Mouse (Mus musculus) cerebellum, adult 11 months (tissue): ENCODE measurements around the gene Gm20388.

Experiments
- DNase-seq: peaks from one replicate; pipeline ENCODE4 v3.0.0; 2022

The Gm20388 gene

DNA sequence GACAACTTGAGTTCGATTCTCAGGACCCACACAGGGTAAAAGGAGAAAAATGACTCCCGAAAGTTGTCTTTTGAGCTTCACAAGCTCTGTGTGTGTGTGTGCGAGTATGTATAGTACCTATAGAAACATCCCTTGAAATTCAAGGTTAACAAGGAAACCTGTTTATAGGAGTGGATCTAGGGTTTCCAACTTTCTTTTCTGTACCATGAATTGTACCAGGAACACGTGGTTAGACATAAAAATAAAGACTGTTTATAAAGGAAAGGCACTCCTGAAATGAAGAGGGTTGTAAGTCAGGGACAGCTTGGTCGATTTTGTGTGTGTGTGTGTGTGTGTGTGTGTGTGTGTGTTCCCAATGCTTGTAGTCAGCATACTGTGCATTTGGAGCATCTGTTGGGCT lies 1198.0 kb downstream of the Gm20388 start:
- DNase-seq: no peak

DNA sequence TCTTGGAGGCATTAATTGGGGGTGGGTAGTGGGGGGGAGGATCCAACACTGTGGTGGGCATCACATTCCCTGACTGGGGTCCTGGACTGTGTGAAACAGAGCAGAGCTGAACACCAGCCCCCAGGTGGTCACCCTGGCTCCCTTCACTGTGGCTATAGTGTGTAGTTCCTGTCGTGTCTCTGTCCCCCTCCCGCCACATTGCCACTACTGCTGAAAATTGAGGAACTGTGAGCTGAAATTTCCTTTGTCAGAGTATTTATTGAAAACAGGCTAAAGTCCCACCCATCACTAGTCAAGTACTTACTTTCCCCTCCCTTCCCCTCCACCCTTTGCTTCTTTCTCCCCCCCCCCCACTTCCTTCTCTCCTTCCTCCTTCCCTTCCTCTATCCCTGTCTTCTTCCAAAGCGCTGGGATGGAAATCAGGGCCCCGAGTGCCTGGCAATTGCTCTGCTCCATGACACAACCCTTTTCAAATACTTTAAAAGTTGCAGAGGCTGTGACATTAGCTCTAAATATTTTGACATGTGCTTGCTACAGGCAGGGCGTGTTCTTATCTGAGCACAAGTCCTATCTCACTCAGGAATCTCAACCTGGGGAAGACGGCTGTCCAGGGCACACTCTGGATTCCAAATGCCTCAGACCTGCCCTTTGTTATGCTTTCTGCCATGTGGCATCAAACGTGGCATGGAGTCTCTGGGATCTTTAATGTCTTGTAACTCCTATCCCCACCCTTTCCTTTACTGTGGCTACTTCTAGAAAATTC lies 1200.7 kb downstream of the Gm20388 start:
- no peak for DNase-seq

DNA sequence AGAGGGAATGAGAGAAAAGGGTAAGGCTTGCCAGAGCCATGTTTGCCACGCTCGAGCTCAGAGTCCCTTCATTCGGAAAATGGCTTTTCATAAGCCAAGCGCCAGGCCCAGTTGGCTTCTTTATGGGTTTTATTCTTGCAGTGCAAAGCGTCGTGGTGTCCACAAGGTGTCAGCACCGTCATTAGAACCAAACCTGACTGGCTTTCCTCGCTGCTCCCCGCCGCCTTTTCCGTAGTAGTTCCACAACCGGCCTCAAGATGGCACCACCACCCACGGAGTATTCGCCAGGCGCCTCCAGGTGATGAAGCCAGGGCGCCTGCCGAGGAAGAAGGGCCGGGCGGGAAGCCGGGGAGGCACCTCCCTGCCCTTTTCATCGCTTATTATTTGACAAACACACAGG lies 1202.6 kb downstream of the Gm20388 start:
- peak; percentile 96 for DNase-seq

DNA sequence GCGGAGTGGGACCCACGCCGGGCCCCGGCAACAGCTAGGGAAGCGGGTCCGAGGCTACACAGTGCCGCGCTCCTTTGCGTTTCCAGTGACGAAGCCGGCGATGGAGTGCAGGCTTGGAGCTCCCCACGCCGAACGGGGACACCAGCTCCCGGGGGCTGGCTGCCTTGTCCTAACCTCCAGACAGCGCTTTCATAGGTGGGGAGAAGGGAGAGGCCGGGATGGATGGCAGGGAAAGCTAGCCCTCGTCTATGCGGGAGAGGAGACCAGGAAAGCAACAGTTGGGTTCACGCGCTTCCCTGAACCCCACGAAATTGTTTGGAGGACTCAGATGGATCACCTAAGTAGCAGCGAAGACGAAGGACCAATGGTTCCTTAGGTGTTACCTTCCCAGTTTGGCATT lies 1204.5 kb downstream of the Gm20388 start:
- DNase-seq: no peak

DNA sequence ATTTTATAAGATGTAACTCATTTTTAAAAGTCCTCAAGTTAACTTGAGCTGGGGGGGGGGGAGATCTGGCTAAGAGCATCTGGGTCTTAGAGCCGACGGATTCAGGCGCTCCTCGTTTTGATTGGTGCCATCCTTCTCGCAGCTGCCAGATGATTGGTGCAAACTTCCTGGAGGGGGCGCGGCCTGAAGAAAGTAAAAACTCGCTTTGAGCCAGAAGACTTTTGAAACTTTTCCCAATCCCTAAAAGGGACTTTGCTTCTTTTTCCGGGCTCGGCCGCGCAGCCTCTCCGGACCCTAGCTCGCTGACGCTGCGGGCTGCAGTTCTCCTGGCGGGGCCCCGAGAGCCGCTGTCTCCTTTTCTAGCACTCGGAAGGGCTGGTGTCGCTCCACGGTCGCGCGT lies 1205.3 kb downstream of the Gm20388 start, which contains the start of gene Foxc2:
Foxc2 (plus strand) TSS at position 224 of the 400 bp plus-strand sequence.
- no peak for DNase-seq

DNA sequence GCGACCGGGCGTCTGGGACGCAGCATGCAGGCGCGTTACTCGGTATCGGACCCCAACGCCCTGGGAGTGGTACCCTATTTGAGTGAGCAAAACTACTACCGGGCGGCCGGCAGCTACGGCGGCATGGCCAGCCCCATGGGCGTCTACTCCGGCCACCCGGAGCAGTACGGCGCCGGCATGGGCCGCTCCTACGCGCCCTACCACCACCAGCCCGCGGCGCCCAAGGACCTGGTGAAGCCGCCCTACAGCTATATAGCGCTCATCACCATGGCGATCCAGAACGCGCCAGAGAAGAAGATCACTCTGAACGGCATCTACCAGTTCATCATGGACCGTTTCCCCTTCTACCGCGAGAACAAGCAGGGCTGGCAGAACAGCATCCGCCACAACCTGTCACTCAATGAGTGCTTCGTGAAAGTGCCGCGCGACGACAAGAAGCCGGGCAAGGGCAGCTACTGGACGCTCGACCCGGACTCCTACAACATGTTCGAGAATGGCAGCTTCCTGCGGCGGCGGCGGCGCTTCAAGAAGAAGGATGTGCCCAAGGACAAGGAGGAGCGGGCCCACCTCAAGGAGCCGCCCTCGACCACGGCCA lies 1206.0 kb downstream of the Gm20388 start:
- no peak for DNase-seq

DNA sequence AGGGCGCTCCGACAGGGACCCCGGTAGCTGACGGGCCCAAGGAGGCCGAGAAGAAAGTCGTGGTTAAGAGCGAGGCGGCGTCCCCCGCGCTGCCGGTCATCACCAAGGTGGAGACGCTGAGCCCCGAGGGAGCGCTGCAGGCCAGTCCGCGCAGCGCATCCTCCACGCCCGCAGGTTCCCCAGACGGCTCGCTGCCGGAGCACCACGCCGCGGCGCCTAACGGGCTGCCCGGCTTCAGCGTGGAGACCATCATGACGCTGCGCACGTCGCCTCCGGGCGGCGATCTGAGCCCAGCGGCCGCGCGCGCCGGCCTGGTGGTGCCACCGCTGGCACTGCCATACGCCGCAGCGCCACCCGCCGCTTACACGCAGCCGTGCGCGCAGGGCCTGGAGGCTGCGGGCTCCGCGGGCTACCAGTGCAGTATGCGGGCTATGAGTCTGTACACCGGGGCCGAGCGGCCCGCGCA lies 1206.6 kb downstream of the Gm20388 start:
- no peak for DNase-seq

DNA sequence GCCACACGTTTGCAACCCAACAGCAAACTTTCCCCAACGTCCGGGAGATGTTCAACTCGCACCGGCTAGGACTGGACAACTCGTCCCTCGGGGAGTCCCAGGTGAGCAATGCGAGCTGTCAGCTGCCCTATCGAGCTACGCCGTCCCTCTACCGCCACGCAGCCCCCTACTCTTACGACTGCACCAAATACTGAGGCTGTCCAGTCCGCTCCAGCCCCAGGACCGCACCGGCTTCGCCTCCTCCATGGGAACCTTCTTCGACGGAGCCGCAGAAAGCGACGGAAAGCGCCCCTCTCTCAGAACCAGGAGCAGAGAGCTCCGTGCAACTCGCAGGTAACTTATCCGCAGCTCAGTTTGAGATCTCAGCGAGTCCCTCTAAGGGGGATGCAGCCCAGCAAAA lies 1207.3 kb downstream of the Gm20388 start:
- DNase-seq: no peak

DNA sequence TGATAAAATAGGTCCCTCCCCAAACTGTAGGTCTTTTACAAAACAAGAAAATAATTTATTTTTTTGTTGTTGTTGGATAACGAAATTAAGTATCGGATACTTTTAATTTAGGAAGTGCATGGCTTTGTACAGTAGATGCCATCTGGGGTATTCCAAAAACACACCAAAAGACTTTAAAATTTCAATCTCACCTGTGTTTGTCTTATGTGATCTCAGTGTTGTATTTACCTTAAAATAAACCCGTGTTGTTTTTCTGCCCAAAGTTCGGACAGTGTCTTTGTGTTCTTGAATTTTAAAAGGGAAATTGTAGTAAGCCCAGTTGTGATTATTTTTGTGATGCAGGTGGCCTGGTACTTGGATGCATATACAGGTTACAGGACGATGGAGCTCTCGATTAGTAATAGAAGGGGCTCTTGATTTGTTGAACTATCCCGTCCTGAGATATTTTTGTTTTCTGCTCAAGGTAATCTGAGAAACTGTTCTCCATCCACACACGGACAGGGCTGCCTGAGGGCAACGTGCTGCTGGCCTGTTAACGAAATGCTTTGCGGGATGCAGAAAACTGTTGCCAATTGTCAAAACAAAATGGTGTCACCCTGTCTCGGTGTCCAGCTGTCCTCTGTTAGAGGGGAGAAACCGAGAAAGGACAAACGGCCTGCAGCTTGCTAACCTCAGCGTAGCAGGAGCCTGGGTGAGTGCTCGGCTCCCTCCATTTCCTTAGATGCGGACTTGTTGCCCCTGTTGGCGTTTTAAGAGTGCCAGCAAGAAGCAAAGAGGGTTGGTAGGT lies 1208.2 kb downstream of the Gm20388 start:
- DNase-seq: no peak

DNA sequence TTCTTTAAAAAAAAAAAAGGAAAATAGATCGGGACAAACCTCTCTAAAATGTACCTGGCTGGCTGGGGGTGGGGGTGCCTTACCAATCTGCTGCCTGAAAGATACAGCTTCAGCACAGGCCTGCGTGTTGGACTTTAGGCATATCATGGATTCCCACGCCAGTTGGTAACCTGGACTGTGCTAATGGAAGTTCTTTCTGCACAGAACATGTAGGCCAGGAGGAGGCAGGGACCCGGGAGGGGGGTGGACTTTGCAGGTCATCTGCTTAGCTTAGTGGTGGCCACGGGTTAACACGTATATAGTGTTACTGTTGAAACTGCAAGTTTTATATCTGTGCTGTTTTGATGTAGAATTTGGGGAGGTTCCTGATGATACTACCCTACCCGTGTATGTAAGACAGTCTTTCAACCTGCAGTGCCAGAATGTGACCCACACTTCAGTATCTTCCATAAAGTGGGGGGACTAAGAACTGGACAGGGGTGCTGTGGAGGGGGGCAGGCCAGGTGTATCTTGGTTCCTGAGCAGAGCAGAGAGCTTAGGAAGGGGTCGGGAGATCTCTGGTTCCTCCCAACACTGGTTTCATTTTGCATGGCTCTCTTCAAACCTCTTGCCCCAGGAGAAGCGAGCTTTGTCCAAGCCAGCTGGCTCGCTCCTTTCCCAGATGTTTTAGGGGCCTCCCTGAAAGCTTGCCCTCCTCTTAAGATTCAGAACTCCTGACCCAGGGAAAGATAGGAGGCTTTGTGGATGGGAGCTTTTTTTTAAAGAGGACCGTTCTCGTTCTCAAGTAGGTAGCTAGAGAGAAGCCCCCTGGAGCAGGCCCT lies 1209.2 kb downstream of the Gm20388 start:
- no peak for DNase-seq

DNA sequence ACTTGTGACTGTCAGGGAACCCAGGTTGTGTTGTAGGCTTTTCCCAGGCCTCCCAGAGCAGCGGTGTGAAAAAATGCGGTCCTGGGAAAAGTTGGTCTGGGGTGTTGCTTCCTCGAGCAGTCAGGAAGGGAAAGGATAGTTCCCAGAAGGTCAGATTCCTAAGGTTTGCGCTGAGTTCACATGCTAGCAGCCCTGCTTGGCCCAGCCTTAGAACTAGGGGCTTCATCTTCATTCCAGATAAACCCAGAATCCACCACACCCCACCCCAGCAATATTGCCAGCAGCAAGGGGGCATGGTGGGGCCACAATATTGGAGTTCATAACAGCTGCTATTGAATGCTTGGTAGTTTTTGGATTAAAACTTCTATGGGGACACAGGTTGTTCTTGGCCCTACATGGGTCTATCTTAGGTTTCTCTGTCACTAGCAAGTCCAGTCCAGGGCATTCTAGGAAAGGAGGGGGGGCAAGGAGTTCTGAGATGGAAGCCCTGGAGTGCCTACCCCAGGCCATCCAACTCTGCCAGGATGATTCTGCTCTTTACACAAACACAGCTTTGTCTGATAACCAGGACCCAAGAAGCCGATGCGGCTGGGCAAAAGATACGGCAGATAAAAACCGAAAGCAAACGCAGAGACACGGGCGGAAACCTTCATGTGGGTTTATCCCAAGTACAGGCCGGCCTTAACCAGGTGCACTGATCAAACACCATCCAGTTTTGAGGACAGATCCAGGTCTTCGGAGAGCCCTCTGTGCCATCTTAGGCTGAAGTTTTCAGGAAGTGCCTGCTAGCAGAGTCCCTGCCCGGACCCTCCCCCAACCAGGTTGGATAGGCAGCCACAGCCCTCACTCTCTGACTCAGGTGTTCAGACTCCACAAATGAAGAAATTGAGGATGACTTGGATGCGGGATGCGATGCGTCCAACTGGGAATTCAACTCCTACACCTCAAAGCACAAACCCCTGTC lies 1210.1 kb downstream of the Gm20388 start:
- DNase-seq: no peak

DNA sequence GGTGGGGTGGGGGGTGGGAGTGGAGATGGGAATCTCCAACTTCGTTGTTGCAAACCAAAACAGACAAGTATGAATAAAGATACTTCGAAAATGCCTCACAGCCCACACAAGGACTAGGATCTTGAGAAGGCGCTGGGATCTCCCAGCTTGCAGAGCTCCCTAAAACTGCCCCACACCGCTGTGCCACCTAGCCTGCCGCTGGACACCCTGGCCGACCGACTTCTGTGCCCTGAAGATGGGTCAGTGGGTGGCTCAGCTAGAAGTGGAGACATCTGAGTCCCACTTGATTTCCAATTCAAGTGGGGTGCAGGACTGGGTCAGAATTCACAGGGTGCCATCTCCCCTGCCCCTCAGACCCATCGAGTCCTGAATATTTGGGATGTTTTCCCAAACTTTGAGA lies 1211.1 kb downstream of the Gm20388 start:
- DNase-seq: no peak

DNA sequence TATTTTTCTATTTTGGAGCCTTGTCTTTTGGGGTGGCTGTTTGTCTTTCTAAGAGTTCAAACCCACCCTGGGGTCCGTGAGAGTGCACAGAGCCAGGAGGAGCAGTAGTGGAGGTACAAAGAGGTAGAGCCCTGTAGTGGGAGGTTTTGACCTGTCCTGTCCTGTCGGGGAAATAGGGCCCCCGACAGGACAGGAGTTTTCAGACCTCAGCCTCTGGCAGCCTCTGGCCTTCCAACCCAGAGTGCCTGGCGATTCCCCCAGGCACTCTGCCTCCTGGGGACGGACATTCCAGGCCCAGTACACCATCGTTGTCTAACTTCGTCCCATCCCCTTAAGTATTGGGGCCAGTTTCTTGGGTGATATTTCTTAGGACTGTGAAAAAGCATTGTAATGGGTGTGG lies 1211.7 kb downstream of the Gm20388 start:
- no peak for DNase-seq

DNA sequence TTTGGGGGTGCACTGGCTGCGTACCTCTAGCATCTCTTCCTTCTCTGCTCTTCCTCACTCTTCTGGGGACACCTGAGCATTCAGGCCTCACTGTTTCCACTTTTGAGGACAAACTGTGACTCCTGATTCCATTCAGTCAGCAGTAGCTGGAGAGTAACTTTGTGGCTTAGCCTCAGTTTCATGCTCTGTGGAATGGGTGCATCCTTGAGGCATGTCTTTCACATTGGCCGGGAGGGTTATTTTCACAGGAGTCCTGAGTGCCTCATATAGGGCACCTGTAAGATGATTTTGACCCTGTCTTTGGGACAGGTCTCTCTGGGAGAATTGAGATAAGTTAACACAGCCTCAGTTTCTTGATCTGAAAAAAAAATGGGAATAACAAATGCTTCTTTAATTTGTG lies 1212.5 kb downstream of the Gm20388 start:
- no peak for DNase-seq

DNA sequence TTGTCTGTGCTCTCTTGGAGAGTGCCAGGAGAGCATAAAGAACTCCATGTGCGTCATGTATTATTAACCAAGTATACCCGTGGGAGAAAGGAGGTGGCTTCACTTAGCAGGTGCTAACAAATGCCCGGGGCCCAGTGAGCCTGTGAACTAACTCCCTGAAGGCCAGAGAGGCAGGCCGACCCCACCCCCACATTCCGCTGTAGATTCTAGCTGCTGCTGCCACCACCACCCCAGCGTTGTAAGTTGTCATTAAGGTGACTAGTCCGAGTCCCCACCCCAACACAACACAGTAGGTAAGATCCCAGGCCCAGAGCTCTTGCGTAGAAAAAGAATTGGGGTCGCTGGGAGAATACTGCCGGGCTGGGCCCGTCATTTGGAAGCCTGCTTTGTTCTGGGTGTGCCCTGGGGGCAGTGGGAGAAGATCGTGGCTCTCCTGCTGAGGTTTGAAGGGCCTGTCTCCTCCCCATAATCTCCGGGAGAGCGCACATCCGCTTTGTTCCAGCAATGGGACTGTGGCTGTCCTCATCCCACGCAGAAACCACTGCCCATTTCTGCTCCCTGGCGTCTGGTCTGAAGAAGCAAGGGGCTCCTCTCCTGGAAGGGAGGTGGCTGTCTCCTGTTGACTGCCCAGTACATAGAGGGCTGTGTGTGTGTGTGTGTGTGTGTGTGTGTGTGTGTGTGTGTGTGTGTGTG lies 1214.1 kb downstream of the Gm20388 start:
- DNase-seq: no peak

DNA sequence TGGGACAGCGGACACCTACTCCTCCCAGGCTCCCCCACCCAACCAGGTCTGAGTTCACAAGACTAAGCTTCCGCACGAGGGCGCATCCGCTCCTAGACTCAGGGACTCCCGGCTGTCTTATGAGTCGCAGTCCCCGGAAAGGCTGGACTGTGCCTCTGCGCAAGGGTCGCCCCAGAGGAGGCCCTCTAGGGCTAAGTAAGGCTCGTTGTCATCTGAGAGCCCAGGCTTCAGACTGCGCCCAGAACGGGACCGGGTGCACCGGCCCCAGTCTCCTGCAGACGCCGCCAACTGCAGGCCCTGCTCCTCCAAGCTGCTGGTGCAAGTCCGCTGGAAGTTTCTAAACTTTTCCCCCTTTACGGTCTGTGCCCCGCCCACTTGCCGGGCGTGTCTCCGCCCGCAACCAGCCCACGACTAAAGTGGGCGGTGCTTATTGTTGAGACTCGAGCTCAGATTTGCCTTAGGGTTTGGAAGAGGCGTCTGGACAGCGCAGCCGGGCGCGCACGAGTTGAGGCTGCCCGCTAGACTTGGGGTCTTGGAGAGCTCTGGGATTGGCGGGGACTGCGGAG lies 1214.8 kb downstream of the Gm20388 start:
- DNase-seq: no peak

DNA sequence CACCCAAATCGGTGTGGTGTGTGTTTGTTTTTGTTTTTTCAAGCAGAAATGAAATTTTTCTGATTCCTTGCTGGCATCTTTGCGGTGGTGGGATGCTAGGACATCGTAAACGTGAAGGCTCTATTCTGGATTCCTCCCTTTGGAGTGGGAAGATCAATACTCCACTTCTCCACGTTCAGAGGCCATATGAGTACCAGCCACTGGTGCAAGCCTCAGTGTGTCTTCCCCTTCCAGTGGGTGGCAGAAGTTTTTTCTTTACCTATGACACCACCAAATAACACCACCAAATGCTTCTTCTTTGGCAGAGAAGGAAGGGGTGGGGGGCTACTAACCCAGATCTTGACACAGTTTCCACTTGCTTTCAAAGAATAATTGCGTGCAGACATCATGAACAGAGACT lies 1215.5 kb downstream of the Gm20388 start:
- DNase-seq: no peak

DNA sequence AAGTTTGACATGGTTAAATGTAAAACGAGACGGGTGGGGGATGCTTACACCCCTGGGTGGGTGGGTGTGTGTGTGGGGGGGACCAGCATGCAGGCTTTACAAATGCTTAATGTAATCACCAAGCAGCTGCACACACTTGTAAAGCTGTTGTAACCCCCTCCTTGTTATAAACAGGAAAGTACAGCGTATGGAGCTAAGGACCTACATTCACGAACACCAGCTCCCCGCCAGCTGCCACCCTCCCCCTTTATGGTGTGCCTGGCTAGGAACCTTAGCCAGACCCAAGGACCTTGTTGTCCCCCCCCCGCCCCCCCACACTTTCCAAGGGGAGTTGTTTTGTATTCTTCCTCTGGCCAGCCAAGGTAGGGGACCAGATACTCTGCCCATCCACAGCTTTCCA lies 1216.1 kb downstream of the Gm20388 start:
- DNase-seq: no peak

DNA sequence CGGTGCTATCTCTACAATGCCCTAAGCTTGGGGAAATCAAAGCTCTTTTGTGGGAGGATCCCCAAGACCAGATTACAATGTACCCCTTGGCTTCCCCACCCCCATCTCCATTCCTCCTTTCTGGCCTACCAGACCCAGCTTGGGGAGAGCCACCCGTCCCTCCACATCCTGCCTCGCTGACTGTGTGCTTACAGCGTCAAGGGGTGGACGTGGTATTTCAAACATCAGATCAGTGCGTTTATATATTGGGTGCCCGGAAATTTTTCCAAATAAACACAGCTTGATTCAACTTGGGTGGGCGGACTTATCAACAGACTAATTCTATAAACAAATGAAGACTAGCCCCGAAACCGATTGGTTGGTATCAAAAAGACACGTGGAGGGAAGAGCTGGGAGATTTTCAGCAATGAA lies 1216.7 kb downstream of the Gm20388 start:
- DNase-seq: no peak

DNA sequence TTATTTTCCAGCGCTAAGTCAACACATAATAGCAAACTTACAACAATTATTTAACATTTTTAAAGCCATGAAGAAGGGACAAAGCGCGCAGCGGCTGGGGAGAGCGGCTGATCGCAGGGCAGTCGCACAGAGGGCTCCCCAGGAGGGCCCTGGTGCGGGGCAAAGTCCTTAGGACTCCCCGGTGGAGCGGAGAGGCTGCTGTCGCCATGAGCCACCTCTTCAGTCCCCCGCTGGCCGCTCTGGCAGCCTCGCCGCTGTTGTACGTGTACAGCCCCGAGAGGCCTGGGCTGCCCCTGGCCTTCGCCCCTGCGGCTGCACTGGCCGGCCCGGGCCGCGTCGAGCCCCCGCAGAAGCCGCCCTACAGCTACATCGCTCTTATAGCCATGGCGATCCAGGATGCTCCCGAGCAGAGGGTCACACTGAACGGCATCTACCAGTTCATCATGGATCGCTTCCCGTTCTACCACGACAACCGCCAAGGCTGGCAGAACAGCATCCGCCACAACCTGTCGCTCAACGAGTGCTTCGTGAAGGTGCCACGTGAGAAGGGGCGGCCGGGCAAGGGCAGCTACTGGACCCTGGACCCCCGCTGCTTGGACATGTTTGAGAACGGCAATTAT lies 1217.2 kb downstream of the Gm20388 start, which contains the start of gene Foxl1:
Foxl1 (plus strand) TSS at position 185 of the 620 bp plus-strand sequence.
- no peak for DNase-seq
